8 mouse cellular contexts compared by ENCODE assay signal in the genomic region with DNA sequence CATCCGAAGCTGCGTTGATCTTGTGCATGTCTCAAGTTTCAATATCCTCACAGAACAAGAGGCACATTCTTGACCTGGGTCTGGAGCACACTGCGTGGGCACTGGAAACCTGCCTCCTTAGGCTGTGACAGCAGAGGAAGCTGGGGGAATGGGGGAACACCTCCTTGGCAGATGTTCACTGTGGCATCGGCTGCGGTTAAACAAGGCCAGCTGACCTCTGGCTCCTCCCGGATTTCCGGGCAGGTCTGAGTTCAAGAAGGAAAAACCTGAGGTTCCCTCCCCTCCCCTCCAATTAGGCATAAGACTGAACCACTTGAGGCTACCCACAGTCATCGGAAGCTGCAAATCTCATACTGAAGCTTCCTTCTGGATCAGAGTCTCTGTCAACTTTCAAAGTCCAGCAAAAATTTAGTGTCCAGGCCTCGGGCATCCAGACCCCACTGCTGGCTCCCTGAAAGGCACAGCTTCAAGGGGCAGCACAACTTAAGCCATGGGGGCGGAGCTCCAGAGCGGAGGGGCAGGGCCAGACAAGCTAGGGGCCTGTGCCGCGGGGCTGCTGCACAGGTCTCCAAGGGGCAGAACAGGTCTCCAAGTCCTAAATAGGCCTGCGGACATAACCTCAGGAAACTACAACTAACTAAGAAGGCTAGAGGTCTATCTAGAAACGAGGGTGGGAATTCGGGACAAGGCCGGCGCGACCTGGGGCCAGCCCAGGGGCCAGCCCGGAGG. TPM values are rescaled to one million over a fixed set of nuclear protein-coding genes. Genes with fewer than 3 reads are reported as not detected.
A peak's percentile ranks its signal among the peaks of the same experiment; 100 is the strongest.
DNase-seq lines count a peak whose midpoint lies in the region; ATAC-seq and TF ChIP-seq lines count a peak whose summit lies in the region.

No protein-coding gene starts in this region.

- TF ChIP-seq CTCF in lung, embryonic 14.5 days (IDR thresholded peaks at IDR 0.05; ENCODE audit: low read depth) = no peak

- H3K4me3 ChIP-seq in lung, embryonic 14.5 days (ENCODE audit: low read depth, low read length) = peak overlapping the region; percentile 75
- peak overlapping the region; percentile 65; the same call in 1 of the 2 replicates for H3K4me3 ChIP-seq in hindbrain, embryonic 11.5 days (ENCODE audit: low read depth, low read length)
- peak overlapping the region; percentile 93 for H3K4me3 ChIP-seq in liver, embryonic 16.5 days (ENCODE audit: low read depth, low read length)

- H3K36me3 ChIP-seq in lung, embryonic 14.5 days (ENCODE audit: insufficient read depth) = no peaks in the 10 kb centered on the region
- H3K36me3 ChIP-seq in hindbrain, embryonic 11.5 days (ENCODE audit: control insufficient read depth, insufficient read depth, low read length) = no peaks in the 10 kb centered on the region
- no peaks in the 10 kb centered on the region for H3K36me3 ChIP-seq in liver, embryonic 16.5 days (ENCODE audit: control insufficient read depth, insufficient read depth)
- H3K36me3 ChIP-seq in splenic B cell, adult 2 months (ENCODE audit: control insufficient read depth, insufficient read depth, low read length, poor library complexity, severe bottlenecking) = no peaks in the 10 kb centered on the region

- peak; percentile 75 for DNase-seq in lung, embryonic 14.5 days
- no peak for DNase-seq in lung, postnatal 25 days (ENCODE audit: low spot score)
- DNase-seq in embryo, embryonic 11.5 days (ENCODE audit: low read depth, low spot score) = peak; percentile 44
- DNase-seq in hindbrain, embryonic 11.5 days (ENCODE audit: low spot score) = no peak
- DNase-seq in splenic B cell, adult 2 months (ENCODE audit: low read depth, low spot score) = peak; percentile 36
- DNase-seq in gastrocnemius, postnatal 10 days = no peak

- peaks cover 21% of the 10 kb centered on the region for H3K4me1 ChIP-seq in lung, embryonic 14.5 days (ENCODE audit: insufficient read depth)
- H3K4me1 ChIP-seq in hindbrain, embryonic 11.5 days (replicated peaks; ENCODE audit: control insufficient read depth, insufficient read depth, low read length) = peaks cover 15% of the 10 kb centered on the region
- peaks cover 52% of the 10 kb centered on the region for H3K4me1 ChIP-seq in liver, embryonic 16.5 days (ENCODE audit: control insufficient read depth, low read depth, low read length)

- peak overlapping the region; percentile 42 for H3K9ac ChIP-seq in lung, embryonic 14.5 days
- peak overlapping the region; percentile 38; the same call in 1 of the 2 replicates for H3K9ac ChIP-seq in hindbrain, embryonic 11.5 days (ENCODE audit: low read depth, low read length)
- peak overlapping the region; percentile 49 for H3K9ac ChIP-seq in liver, embryonic 16.5 days (ENCODE audit: low read depth, low read length)

- peak overlapping the region; percentile 80 for H3K27ac ChIP-seq in lung, embryonic 14.5 days (ENCODE audit: low read depth)
- peak overlapping the region; percentile 56 for H3K27ac ChIP-seq in hindbrain, embryonic 11.5 days (ENCODE audit: low read depth, low read length)
- peak overlapping the region; percentile 91 for H3K27ac ChIP-seq in liver, embryonic 16.5 days (ENCODE audit: low read length)

- 6% methylated on average over 20 of the region's 20 CpGs for WGBS in lung, embryonic 14.5 days
- 8% methylated on average over 20 of the region's 20 CpGs for WGBS in hindbrain, embryonic 11.5 days
- WGBS in liver, embryonic 16.5 days (ENCODE audit: insufficient replicate concordance) = 5% methylated on average over 20 of the region's 20 CpGs

- H3K27me3 ChIP-seq in lung, embryonic 14.5 days (ENCODE audit: insufficient read depth, low read length) = no peaks in the 10 kb centered on the region
- peaks cover 20% of the 10 kb centered on the region for H3K27me3 ChIP-seq in hindbrain, embryonic 11.5 days (ENCODE audit: control insufficient read depth, insufficient read depth, low read length)
- H3K27me3 ChIP-seq in liver, embryonic 16.5 days (ENCODE audit: control insufficient read depth, insufficient read depth, low read depth, low read length) = no peaks in the 10 kb centered on the region
- no peaks in the 10 kb centered on the region for H3K27me3 ChIP-seq in splenic B cell, adult 2 months (ENCODE audit: control insufficient read depth, insufficient read depth, low read length, poor library complexity, severe bottlenecking)

- ATAC-seq in lung, embryonic 14.5 days (ENCODE audit: insufficient read depth) = peak; percentile 50
- peak; percentile 41 for ATAC-seq in hindbrain, embryonic 11.5 days (ENCODE audit: low FRiP score)
- peak; percentile 20 for ATAC-seq in liver, embryonic 16.5 days (ENCODE audit: low read depth)
- no peak for ATAC-seq in inflammation-experienced regulatory T-cells, adult 6 months

- no peaks in the 10 kb centered on the region for H3K9me3 ChIP-seq in lung, embryonic 14.5 days (ENCODE audit: low read depth, low read length)
- H3K9me3 ChIP-seq in hindbrain, embryonic 11.5 days (ENCODE audit: control insufficient read depth, low read length) = no peaks in the 10 kb centered on the region
- H3K9me3 ChIP-seq in liver, embryonic 16.5 days (replicated peaks; ENCODE audit: control insufficient read depth, low read length) = no peaks in the 10 kb centered on the region

- peak overlapping the region; percentile 97 for H3K4me2 ChIP-seq in lung, embryonic 14.5 days
- H3K4me2 ChIP-seq in hindbrain, embryonic 11.5 days (replicated peaks; ENCODE audit: low read depth, low read length) = peak overlapping the region; percentile 98
- H3K4me2 ChIP-seq in liver, embryonic 16.5 days (ENCODE audit: low read depth, low read length) = peak overlapping the region; percentile 74

RNA-seq across cellular contexts. Expression of a gene that starts 1.2 kb away (rescaled TPM):
- 2.7 and 2.9 TPM in 2 replicates for polyA plus RNA-seq in lung, embryonic 14.5 days (2014; fragmentation: Nextera tagmentation; extraction: Ambion mirVana)
- 1.6 and 1.9 TPM in 2 replicates for polyA plus RNA-seq in hindbrain, embryonic 11.5 days (2014; fragmentation: Nextera tagmentation; extraction: Ambion mirVana)
- polyA plus RNA-seq in liver, embryonic 16.5 days (2015; fragmentation: Nextera tagmentation; extraction: Ambion mirVana) = 6.8 and 8.1 TPM in 2 replicates
- total RNA-seq in gastrocnemius, postnatal 10 days (2021) = 10 to 100 TPM; 10.6 to 12.8 TPM
- 1 to 10 TPM in 2 of 3 experiments, under 1 TPM in 1; 0.65 to 2.6 (median 1.3) TPM for polyA plus RNA-seq in inflammation-experienced regulatory T-cells, adult 6 months (2017; shearing (Covaris generic))

Comparison
In these comparisons a context has a peak if more than half of its experiments do, and no peak if none do; other contexts are left out.
1. DNase-seq: peak in lung, embryonic 14.5 days (single experiment), embryo, embryonic 11.5 days (single experiment) and splenic B cell, adult 2 months (single experiment); none in lung, postnatal 25 days (single experiment), hindbrain, embryonic 11.5 days (single experiment) and gastrocnemius, postnatal 10 days (single experiment).
2. Peak in every context shown above with its lines, with median percentiles within 50 percentile points of each other: H3K27ac ChIP-seq, H3K4me2 ChIP-seq, H3K4me3 ChIP-seq and H3K9ac ChIP-seq.